Mouse (Mus musculus) liver, postnatal 0 days (tissue): ENCODE measurements around the gene Comt. TPM values are rescaled to one million over a fixed set of nuclear protein-coding genes. Genes with fewer than 3 reads are reported as not detected.

Source experiments
- ATAC-seq: fragments of 200-750 bp; cut with Nextera tagmentation; 2 replicates; pipeline ENCODE4 v1.8.0; 2017; ENCODE audit warnings: mild to moderate bottlenecking, moderate library complexity
- DNase-seq: peaks from one replicate; pipeline ENCODE4 v3.0.0-alpha.2; 2016
- H3K27ac ChIP-seq: fragments of 300-500 bp; sonication (generic); 2 replicates; pipeline ENCODE4 v1.5.1; 2014; ENCODE audit warnings: antibody characterized with exemption, moderate library complexity, mild to moderate bottlenecking, low read depth
- H3K27me3 ChIP-seq: fragments of 300-500 bp; sonication (generic); 2 replicates; pipeline ENCODE4 v1.6.1; 2014; ENCODE audit warnings: low read length, control low read depth, mixed read lengths; ENCODE audit not compliant: insufficient read depth
- H3K36me3 ChIP-seq: fragments of 300-500 bp; sonication (generic); replicated peaks from 2 replicates; pipeline ENCODE4 v1.6.1; 2014; ENCODE audit warnings: mild to moderate bottlenecking, control low read depth, low read length, moderate library complexity, mixed read lengths; ENCODE audit not compliant: insufficient read depth
- H3K4me1 ChIP-seq: fragments of 300-500 bp; sonication (generic); 2 replicates; pipeline ENCODE4 v1.6.1; 2014; ENCODE audit warnings: antibody characterized with exemption, mild to moderate bottlenecking, control low read depth; ENCODE audit not compliant: insufficient read depth
- H3K4me2 ChIP-seq: fragments of 300-500 bp; sonication (generic); 2 replicates; pipeline ENCODE4 v1.6.1; 2014; ENCODE audit warnings: low read depth, mild to moderate bottlenecking, low read length, moderate library complexity, mixed read lengths
- H3K4me3 ChIP-seq: fragments of 300-500 bp; sonication (generic); 2 replicates; pipeline ENCODE4 v1.5.1; 2014; ENCODE audit warnings: low read depth, low read length
- H3K9ac ChIP-seq: fragments of 300-500 bp; sonication (generic); replicated peaks from 2 replicates; pipeline ENCODE4 v1.6.1; 2014; ENCODE audit warnings: mild to moderate bottlenecking, moderate library complexity
- H3K9me3 ChIP-seq: fragments of 300-500 bp; sonication (generic); 2 replicates; pipeline ENCODE4 v1.6.1; 2016; ENCODE audit warnings: mild to moderate bottlenecking, control low read depth, low read length, mixed read lengths
- CTCF ChIP-seq: sonication (generic); IDR thresholded peaks from 2 replicates; pipeline ENCODE4 v1.5.1; 2016; ENCODE audit warnings: antibody characterized with exemption, low read depth
- EP300 ChIP-seq: IDR thresholded peaks from 2 replicates; pipeline ENCODE4 v1.6.1; 2016; ENCODE audit warnings: antibody characterized with exemption, low read depth, mild to moderate bottlenecking
- WGBS: fragments of 180-500 bp; shearing (Covaris S2); extraction: QIAGEN DNeasy Blood & Tissue Kit; methylation state at CpG from one replicate; pipeline ENCODE4 v1.1.7; 2014; ENCODE audit not compliant: insufficient replicate concordance; 5-methylcytosine and 5-hydroxymethylcytosine counted together
- polyA plus RNA-seq: library from polyadenylated mRNA; unstranded; fragments of >200 nt; fragmentation: Nextera tagmentation; extraction: Ambion mirVana; gene quantifications from 2 replicates; pipeline ENCODE4 v1.2.1, GENCODE M21; 2015

The Comt gene
- polyA plus RNA-seq, 1 experiment from 2014 or later, result 125 TPM

DNA sequence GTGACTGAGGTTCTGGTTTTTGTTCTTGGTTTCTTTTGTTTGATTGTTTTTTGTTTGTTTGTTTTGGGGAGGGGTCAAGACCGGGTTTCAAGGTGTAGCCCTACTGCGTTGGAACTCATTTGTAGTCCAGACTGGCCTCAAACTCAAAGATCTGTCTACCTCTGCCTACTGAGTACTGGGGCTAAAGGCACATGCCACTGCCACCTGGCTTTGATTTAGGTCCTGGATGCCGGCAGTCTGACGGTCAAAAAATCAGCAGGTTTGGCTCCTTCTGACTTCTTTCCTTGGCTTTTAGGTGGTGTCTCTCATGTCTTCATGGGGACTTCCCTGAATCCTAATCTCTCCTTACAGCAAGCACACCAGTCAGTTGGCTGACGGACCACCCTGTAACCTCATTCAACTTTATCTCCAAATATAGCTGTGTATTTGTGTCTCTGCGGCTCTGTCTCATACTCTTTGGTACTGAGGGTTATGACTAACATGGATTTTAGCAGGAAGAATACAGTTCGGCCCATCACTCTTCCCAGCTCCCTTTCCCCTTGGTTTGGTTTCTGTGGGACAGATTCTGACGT lies 4.1 kb upstream of the Comt start:
- Histone ChIP-seq H3K4me3 (peak overlapping the region; percentile 83), H3K27ac (peak overlapping the region; percentile 46), H3K36me3 (peaks cover 9% of the 10 kb centered on the region), H3K4me2 (peak overlapping the region; percentile 89), H3K4me1 (peaks cover 22% of the 10 kb centered on the region), H3K9me3 (no peaks in the 10 kb centered on the region), H3K9ac (peak overlapping the region; percentile 63), H3K27me3 (no peaks in the 10 kb centered on the region)
- ATAC-seq, result no peak
- TF ChIP-seq EP300 (no peak), CTCF (0 out of 2 replicates have a peak, but pooled peaks have one; percentile 15)
- 58% methylated on average over 8 of the region's 8 CpGs for WGBS
- DNase-seq, result no peak

DNA sequence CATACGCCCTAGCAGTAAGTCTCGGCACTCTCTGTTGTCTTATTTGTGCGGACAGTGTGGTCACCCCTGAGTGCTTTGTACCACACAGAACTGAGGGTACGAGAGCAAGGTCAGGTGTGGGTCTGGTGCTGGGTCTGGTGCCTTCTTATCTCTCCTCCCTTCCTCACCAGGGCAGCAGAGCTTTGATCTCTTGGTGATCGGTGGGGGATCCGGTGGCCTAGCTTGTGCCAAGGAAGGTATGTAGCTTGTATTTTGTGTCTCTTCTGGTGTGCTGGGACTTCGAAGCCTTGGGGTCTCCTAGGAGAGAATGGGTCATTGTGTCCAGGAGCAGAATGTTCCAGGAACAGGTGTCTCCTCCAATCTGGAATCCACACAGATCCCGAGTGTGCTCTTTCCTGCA lies 3.0 kb upstream of the Comt start:
- DNase-seq (no peak), ATAC-seq (no peak)
- Histone ChIP-seq H3K27me3 (no peaks in the 10 kb centered on the region), H3K4me2 (peak overlapping the region; percentile 89), H3K36me3 (peaks cover 1% of the 10 kb centered on the region; the same call in 1 of the 2 replicates), H3K9ac (peak overlapping the region; percentile 63), H3K4me3 (peak overlapping the region; percentile 83), H3K4me1 (peaks cover 29% of the 10 kb centered on the region), H3K27ac (peak overlapping the region; percentile 95), H3K9me3 (no peaks in the 10 kb centered on the region)
- 57% methylated on average over 8 of the region's 8 CpGs for WGBS
- TF ChIP-seq EP300 (no peak), CTCF (no peak)

DNA sequence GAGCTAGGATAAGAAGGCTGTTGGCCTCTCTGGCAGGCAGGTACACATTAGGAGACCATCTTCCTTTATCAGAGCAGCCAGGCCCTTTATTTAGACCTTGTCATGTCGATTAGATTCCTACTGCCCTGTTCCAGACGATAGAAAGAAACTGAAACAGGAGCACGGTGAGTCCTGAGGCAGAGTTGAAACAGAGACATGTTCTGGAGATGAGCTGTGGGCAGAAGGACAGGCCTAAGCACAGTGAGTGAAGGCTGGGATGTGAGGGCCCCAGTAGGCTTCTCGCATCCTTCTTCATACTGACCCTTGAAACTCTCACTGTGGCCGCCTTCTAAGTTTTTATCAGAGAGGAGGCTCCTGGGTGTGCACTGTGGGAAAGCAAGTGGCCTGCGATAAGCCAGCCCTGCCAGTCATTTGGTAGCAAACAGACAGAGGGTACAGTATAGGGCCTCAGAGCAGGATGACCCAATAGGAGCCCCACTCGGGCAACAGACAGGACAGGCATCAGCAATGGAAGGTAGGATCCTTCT lies 1.9 kb upstream of the Comt start:
- peak; percentile 69 for DNase-seq
- Histone ChIP-seq H3K9ac (peak overlapping the region; percentile 63), H3K9me3 (no peaks in the 10 kb centered on the region), H3K27ac (peak overlapping the region; percentile 95), H3K4me1 (peaks cover 36% of the 10 kb centered on the region), H3K36me3 (peaks cover 5% of the 10 kb centered on the region), H3K4me2 (peak overlapping the region; percentile 89), H3K4me3 (peak overlapping the region; percentile 83), H3K27me3 (no peaks in the 10 kb centered on the region)
- WGBS, result 55% methylated on average over 7 of the region's 7 CpGs
- peak; percentile 86 for ATAC-seq
- TF ChIP-seq EP300, result peak; percentile 95
- no peak for TF ChIP-seq CTCF

DNA sequence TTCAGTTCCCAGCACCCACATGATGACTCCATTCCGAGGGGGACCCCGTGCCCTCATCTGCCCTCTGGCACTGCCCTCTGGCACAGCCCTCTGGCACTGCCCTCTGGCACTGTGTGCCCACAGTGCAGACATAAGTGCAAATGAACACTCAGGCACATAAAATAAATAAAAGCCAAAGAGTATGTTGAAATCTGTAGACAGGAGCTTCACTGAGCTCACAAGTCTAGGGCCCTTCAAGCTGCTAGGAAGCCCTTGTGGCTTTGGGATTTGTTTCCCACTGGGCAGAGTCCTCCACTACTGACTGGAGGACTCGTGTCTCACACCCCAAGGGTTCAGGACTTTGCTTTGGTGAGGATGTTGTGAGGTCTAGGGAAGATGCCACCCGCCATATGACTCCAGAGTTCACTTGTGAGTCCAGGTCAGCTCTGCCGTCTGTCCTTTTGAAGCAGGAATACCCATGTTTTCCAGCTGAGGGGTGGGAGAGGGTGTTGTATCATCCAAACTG lies 1.4 kb upstream of the Comt start:
- no peaks in the 10 kb centered on the region for H3K9me3 ChIP-seq
- ATAC-seq, result 0 out of 2 replicates have a peak, but pooled peaks have one; percentile 0
- peaks cover 10% of the 10 kb centered on the region for H3K36me3 ChIP-seq
- peaks cover 40% of the 10 kb centered on the region for H3K4me1 ChIP-seq
- H3K27me3 ChIP-seq, result no peaks in the 10 kb centered on the region
- H3K4me2 ChIP-seq, result peak overlapping the region; percentile 89
- H3K9ac ChIP-seq, result peak overlapping the region; percentile 63
- 60% methylated on average over 5 of the region's 5 CpGs for WGBS
- H3K27ac ChIP-seq, result peak overlapping the region; percentile 95
- no peak for DNase-seq
- H3K4me3 ChIP-seq, result peak overlapping the region; percentile 83
- TF ChIP-seq EP300 (no peak), CTCF (no peak)

DNA sequence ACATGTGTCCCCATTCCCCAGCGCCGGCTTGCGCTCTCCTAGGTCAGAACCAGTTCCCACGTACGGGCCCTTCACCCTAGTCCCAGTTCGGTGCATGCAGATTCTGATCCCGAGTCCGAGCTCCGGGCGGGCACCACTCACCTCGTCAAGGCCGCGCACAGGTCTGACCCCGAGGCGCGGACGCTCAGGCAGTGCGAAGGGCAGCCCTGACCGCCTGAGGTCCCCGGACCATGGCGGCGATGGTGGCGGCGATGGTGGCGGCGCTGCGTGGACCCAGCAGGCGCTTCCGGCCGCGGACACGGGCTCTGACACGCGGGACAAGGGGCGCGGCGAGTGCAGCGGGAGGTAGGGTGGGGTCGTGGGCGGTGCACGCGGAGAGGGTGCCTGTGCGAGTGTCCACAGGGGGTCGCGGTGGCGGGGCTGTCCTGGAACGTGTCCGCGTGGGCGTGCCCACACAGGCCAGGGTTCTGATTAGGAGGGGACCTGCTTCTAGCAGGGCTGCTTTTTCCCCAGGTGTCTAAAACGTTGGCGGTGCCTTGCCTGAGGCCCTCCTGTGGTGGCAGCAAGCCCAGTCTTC lies 349 bp downstream of the Comt start, which contains the start of gene Txnrd2:
Txnrd2 (plus strand) TSS at position 170 of the 577 bp plus-strand sequence.
- TF ChIP-seq CTCF (peak; percentile 77), EP300 (no peak)
- under 1% methylated on average over 52 of the region's 52 CpGs for WGBS

More for the DNA sequence above, 349 bp downstream of the Comt start, which contains the start of gene Txnrd2:
- peak; percentile 90 for DNase-seq
- no peaks in the 10 kb centered on the region for H3K9me3 ChIP-seq
- H3K27ac ChIP-seq, result peak within 1 kb of the TSS; percentile 95
- H3K27me3 ChIP-seq, result no peaks in the 10 kb centered on the region
- H3K4me1 ChIP-seq, result peaks cover 40% of the 10 kb centered on the region
- H3K4me2 ChIP-seq, result peak within 1 kb of the TSS; percentile 89
- H3K4me3 ChIP-seq, result peak within 1 kb of the TSS; percentile 83
- peak within 1 kb of the TSS; percentile 89 for H3K9ac ChIP-seq
- peak; percentile 75 for ATAC-seq
- peaks cover 25% of the 10 kb centered on the region for H3K36me3 ChIP-seq
